Mouse (Mus musculus) stomach, embryonic 15.5 days (tissue): ENCODE results near the gene Scp2. TPM values are rescaled to one million over a fixed set of nuclear protein-coding genes. Genes with fewer than 3 reads are reported as not detected.

Source experiments
- ATAC-seq: fragments of 200-750 bp; cut with Nextera tagmentation; 2 replicates; pipeline ENCODE4 v1.8.0; 2017; ENCODE audit warnings: low read depth, moderate number of reproducible peaks, moderate TSS enrichment; ENCODE audit not compliant: insufficient read depth, low FRiP score
- H3K27ac ChIP-seq: fragments of 300-500 bp; sonication (generic); 2 replicates; pipeline ENCODE4 v1.5.1; 2015; ENCODE audit warnings: mild to moderate bottlenecking, inconsistent platforms
- H3K27me3 ChIP-seq: fragments of 300-500 bp; sonication (generic); replicated peaks from 2 replicates; pipeline ENCODE4 v1.6.1; 2015; ENCODE audit warnings: inconsistent platforms
- H3K36me3 ChIP-seq: fragments of 300-500 bp; sonication (generic); 2 replicates; pipeline ENCODE4 v1.6.1; 2015; ENCODE audit warnings: inconsistent platforms
- H3K4me1 ChIP-seq: fragments of 300-500 bp; sonication (generic); 2 replicates; pipeline ENCODE4 v1.6.1; 2015; ENCODE audit warnings: inconsistent platforms
- H3K4me2 ChIP-seq: fragments of 300-500 bp; sonication (generic); 2 replicates; pipeline ENCODE4 v1.6.1; 2015; ENCODE audit warnings: mild to moderate bottlenecking, inconsistent platforms
- H3K4me3 ChIP-seq: fragments of 300-500 bp; sonication (generic); replicated peaks from 2 replicates; pipeline ENCODE4 v1.5.1; 2015; ENCODE audit warnings: inconsistent platforms
- H3K9ac ChIP-seq: fragments of 300-500 bp; sonication (generic); 2 replicates; pipeline ENCODE4 v1.6.1; 2015; ENCODE audit warnings: inconsistent platforms
- H3K9me3 ChIP-seq: fragments of 300-500 bp; sonication (generic); 2 replicates; pipeline ENCODE4 v1.6.1; 2016; ENCODE audit warnings: inconsistent platforms
- WGBS: fragments of 180-500 bp; shearing (Covaris S2); methylation state at CpG from one replicate; pipeline ENCODE4 v1.1.7; 2015; 5-methylcytosine and 5-hydroxymethylcytosine counted together
- polyA plus RNA-seq: library from polyadenylated mRNA; unstranded; fragments of >200 nt; fragmentation: Nextera tagmentation; extraction: Ambion mirVana; gene quantifications from 2 replicates; pipeline ENCODE4 v1.2.1, GENCODE M21; 2015

Scp2 gene
- polyA plus RNA-seq, 1 experiment from 2014 or later, result 232 TPM

GRCm38 (mm10) chr4:108070723-108071122, 74.1 kb downstream of the Scp2 start:
- H3K4me1 ChIP-seq, result no peaks in the 10 kb centered on the region
- peaks cover 3% of the 10 kb centered on the region; the same call in 1 of the 2 replicates for H3K36me3 ChIP-seq
- WGBS, result 5% methylated on average over 8 of the region's 8 CpGs
- peak overlapping the region; percentile 11; the same call in 1 of the 2 replicates for H3K9ac ChIP-seq
- peak overlapping the region; percentile 48 for H3K4me3 ChIP-seq
- peak overlapping the region; percentile 58 for H3K4me2 ChIP-seq
- H3K9me3 ChIP-seq, result no peaks in the 10 kb centered on the region
- no peaks in the 10 kb centered on the region for H3K27me3 ChIP-seq
- no peak for ATAC-seq
- H3K27ac ChIP-seq, result no peak overlapping the region; the same call in 1 of the 2 replicates

- WGBS, result 54% methylated on average over 4 of the region's 4 CpGs
- Histone ChIP-seq H3K4me1 (no peaks in the 10 kb centered on the region), H3K9me3 (no peaks in the 10 kb centered on the region), H3K4me3 (peak overlapping the region; percentile 48), H3K27me3 (no peaks in the 10 kb centered on the region), H3K36me3 (peaks cover 3% of the 10 kb centered on the region; the same call in 1 of the 2 replicates), H3K4me2 (peak overlapping the region; percentile 58), H3K9ac (peak overlapping the region; percentile 11; the same call in 1 of the 2 replicates), H3K27ac (no peak overlapping the region; the same call in 1 of the 2 replicates)
- no peak for ATAC-seq
Observed at GRCm38 (mm10) chr4:108070286-108070685, 74.5 kb downstream of the Scp2 start.

- H3K27ac ChIP-seq, result no peak overlapping the region
- H3K36me3 ChIP-seq, result peaks cover 8% of the 10 kb centered on the region; the same call in 1 of the 2 replicates
- no peaks in the 10 kb centered on the region for H3K27me3 ChIP-seq
- 86% methylated on average over 2 of the region's 2 CpGs for WGBS
- no peak for ATAC-seq
- no peak overlapping the region for H3K4me3 ChIP-seq
- no peaks in the 10 kb centered on the region for H3K9me3 ChIP-seq
- no peak overlapping the region for H3K4me2 ChIP-seq
- no peaks in the 10 kb centered on the region for H3K4me1 ChIP-seq
- H3K9ac ChIP-seq, result no peak overlapping the region
Observed at GRCm38 (mm10) chr4:108068081-108068480, 76.7 kb downstream of the Scp2 start.

GRCm38 (mm10) chr4:108067261-108067660, 77.5 kb downstream of the Scp2 start:
- WGBS, result 83% methylated on average over 7 of the region's 7 CpGs
- ATAC-seq, result no peak
- no peak overlapping the region for H3K4me3 ChIP-seq
- no peaks in the 10 kb centered on the region for H3K27me3 ChIP-seq
- no peaks in the 10 kb centered on the region for H3K9me3 ChIP-seq
- no peak overlapping the region for H3K9ac ChIP-seq
- H3K4me2 ChIP-seq, result no peak overlapping the region
- no peak overlapping the region for H3K27ac ChIP-seq
- H3K4me1 ChIP-seq, result no peaks in the 10 kb centered on the region
- H3K36me3 ChIP-seq, result peaks cover 13% of the 10 kb centered on the region

- Histone ChIP-seq H3K36me3 (peaks cover 16% of the 10 kb centered on the region), H3K4me3 (no peak overlapping the region), H3K9me3 (no peaks in the 10 kb centered on the region), H3K4me2 (no peak overlapping the region), H3K27ac (no peak overlapping the region), H3K27me3 (no peaks in the 10 kb centered on the region), H3K9ac (no peak overlapping the region), H3K4me1 (no peaks in the 10 kb centered on the region)
- no peak for ATAC-seq
- WGBS, result 68% methylated on average over 4 of the region's 4 CpGs
Observed at GRCm38 (mm10) chr4:108066569-108066968, 78.2 kb downstream of the Scp2 start.

GRCm38 (mm10) chr4:108065176-108065844, 79.5 kb downstream of the Scp2 start:
- no peak overlapping the region for H3K4me2 ChIP-seq
- ATAC-seq, result no peak
- no peaks in the 10 kb centered on the region for H3K4me1 ChIP-seq
- H3K4me3 ChIP-seq, result no peak overlapping the region
- H3K9ac ChIP-seq, result no peak overlapping the region
- peaks cover 17% of the 10 kb centered on the region for H3K36me3 ChIP-seq
- H3K27ac ChIP-seq, result no peak overlapping the region
- H3K9me3 ChIP-seq, result no peaks in the 10 kb centered on the region
- no peaks in the 10 kb centered on the region for H3K27me3 ChIP-seq
- WGBS, result 70% methylated on average over 2 of the region's 2 CpGs

GRCm38 (mm10) chr4:108063616-108064015, 81.2 kb downstream of the Scp2 start:
- 74% methylated on average over 6 of the region's 6 CpGs for WGBS
- no peak overlapping the region for H3K27ac ChIP-seq
- ATAC-seq, result no peak
- no peaks in the 10 kb centered on the region for H3K4me1 ChIP-seq
- no peaks in the 10 kb centered on the region for H3K27me3 ChIP-seq
- H3K4me2 ChIP-seq, result no peak overlapping the region
- no peak overlapping the region for H3K4me3 ChIP-seq
- no peaks in the 10 kb centered on the region for H3K9me3 ChIP-seq
- H3K9ac ChIP-seq, result no peak overlapping the region
- H3K36me3 ChIP-seq, result peaks cover 17% of the 10 kb centered on the region

- peaks cover 17% of the 10 kb centered on the region for H3K36me3 ChIP-seq
- no peak overlapping the region for H3K27ac ChIP-seq
- no peak for ATAC-seq
- H3K27me3 ChIP-seq, result no peaks in the 10 kb centered on the region
- H3K4me1 ChIP-seq, result no peaks in the 10 kb centered on the region
- H3K9ac ChIP-seq, result no peak overlapping the region
- no peaks in the 10 kb centered on the region for H3K9me3 ChIP-seq
- no peak overlapping the region for H3K4me2 ChIP-seq
- WGBS, result 92% methylated on average over 5 of the region's 5 CpGs
- H3K4me3 ChIP-seq, result no peak overlapping the region
Observed at GRCm38 (mm10) chr4:108062524-108062923, 82.3 kb downstream of the Scp2 start.

GRCm38 (mm10) chr4:108060774-108061173, 84.0 kb downstream of the Scp2 start:
- Histone ChIP-seq H3K4me3 (no peak overlapping the region), H3K27me3 (no peaks in the 10 kb centered on the region), H3K27ac (no peak overlapping the region), H3K4me2 (no peak overlapping the region), H3K9me3 (no peaks in the 10 kb centered on the region), H3K4me1 (no peaks in the 10 kb centered on the region), H3K36me3 (peaks cover 14% of the 10 kb centered on the region), H3K9ac (no peak overlapping the region)
- 86% methylated on average over 4 of the region's 4 CpGs for WGBS
- no peak for ATAC-seq

- Histone ChIP-seq H3K36me3 (peaks cover 14% of the 10 kb centered on the region), H3K27me3 (no peaks in the 10 kb centered on the region), H3K4me1 (no peaks in the 10 kb centered on the region), H3K9ac (no peak overlapping the region), H3K4me3 (no peak overlapping the region), H3K9me3 (no peaks in the 10 kb centered on the region), H3K27ac (no peak overlapping the region), H3K4me2 (no peak overlapping the region)
- 84% methylated on average over 19 of the region's 19 CpGs for WGBS
- no peak for ATAC-seq
Observed at GRCm38 (mm10) chr4:108059601-108060379, 85.0 kb downstream of the Scp2 start.

GRCm38 (mm10) chr4:108058166-108058565, 86.6 kb downstream of the Scp2 start:
- no peak overlapping the region for H3K9ac ChIP-seq
- no peak overlapping the region for H3K4me2 ChIP-seq
- no peaks in the 10 kb centered on the region for H3K9me3 ChIP-seq
- H3K36me3 ChIP-seq, result peaks cover 9% of the 10 kb centered on the region; the same call in 1 of the 2 replicates
- no peak for ATAC-seq
- 69% methylated on average over 10 of the region's 10 CpGs for WGBS
- H3K27me3 ChIP-seq, result no peaks in the 10 kb centered on the region
- H3K4me3 ChIP-seq, result no peak overlapping the region
- no peak overlapping the region for H3K27ac ChIP-seq
- H3K4me1 ChIP-seq, result no peaks in the 10 kb centered on the region

- peaks cover 7% of the 10 kb centered on the region; the same call in 1 of the 2 replicates for H3K36me3 ChIP-seq
- WGBS, result 91% methylated on average over 2 of the region's 2 CpGs
- no peaks in the 10 kb centered on the region for H3K4me1 ChIP-seq
- H3K4me3 ChIP-seq, result no peak overlapping the region
- no peak for ATAC-seq
- no peaks in the 10 kb centered on the region for H3K9me3 ChIP-seq
- H3K9ac ChIP-seq, result no peak overlapping the region
- H3K27me3 ChIP-seq, result no peaks in the 10 kb centered on the region
- H3K4me2 ChIP-seq, result no peak overlapping the region
- no peak overlapping the region for H3K27ac ChIP-seq
Observed at GRCm38 (mm10) chr4:108057247-108057646, 87.6 kb downstream of the Scp2 start.
